Mouse (Mus musculus): Measurements from ENCODE around the gene Hist1h2bf. TPM values are rescaled to one million over a fixed set of nuclear protein-coding genes. Genes with fewer than 3 reads are reported as not detected.
"Not testable (repeated sequence)": the region's sequence is repeated elsewhere in the genome, so short reads cannot be mapped to it uniquely, and the experiment has no call there.

The Hist1h2bf gene
- polyA plus RNA-seq, 1 experiment from 2014 or later = 5.8 TPM

GRCm38 (mm10) chr13:23585029-23585441, 11.0 kb upstream of the Hist1h2bf start:
- Histone ChIP-seq H3K27me3 (ENCODE audit: poor library complexity, severe bottlenecking) (no peaks in the 10 kb centered on the region), H3K27ac (peak overlapping the region; percentile 94), H3K4me3 (peak overlapping the region; percentile 55), H3K9me3 (no peaks in the 10 kb centered on the region), H3K36me3 (replicated peaks) (no peaks in the 10 kb centered on the region), H3K4me1 (peaks cover 57% of the 10 kb centered on the region)
- under 1% methylated on average over 21 of the region's 21 CpGs for WGBS
- peak; percentile 78 for DNase-seq (ENCODE audit: extremely low spot score, low spot score)

- Histone ChIP-seq H3K36me3 (replicated peaks) (no peaks in the 10 kb centered on the region), H3K27me3 (ENCODE audit: poor library complexity, severe bottlenecking) (no peaks in the 10 kb centered on the region), H3K27ac (peak overlapping the region; percentile 94), H3K9me3 (no peaks in the 10 kb centered on the region), H3K4me3 (peak overlapping the region; percentile 55), H3K4me1 (peaks cover 57% of the 10 kb centered on the region)
- DNase-seq (ENCODE audit: extremely low spot score, low spot score) = peak; percentile 25
Measured at GRCm38 (mm10) chr13:23584331-23584730, 10.3 kb upstream of the Hist1h2bf start.

GRCm38 (mm10) chr13:23583387-23584068, 9.5 kb upstream of the Hist1h2bf start:
- Histone ChIP-seq H3K4me1 (peaks cover 57% of the 10 kb centered on the region), H3K36me3 (replicated peaks) (no peaks in the 10 kb centered on the region), H3K27me3 (ENCODE audit: poor library complexity, severe bottlenecking) (no peaks in the 10 kb centered on the region), H3K27ac (peak overlapping the region; percentile 94), H3K9me3 (no peaks in the 10 kb centered on the region), H3K4me3 (peak overlapping the region; percentile 61)
- peak; percentile 30 for DNase-seq (ENCODE audit: extremely low spot score, low spot score)

- no peaks in the 10 kb centered on the region for H3K36me3 ChIP-seq (replicated peaks)
- peak overlapping the region; percentile 94 for H3K27ac ChIP-seq
- peak; percentile 31 for DNase-seq (ENCODE audit: extremely low spot score, low spot score)
- no peaks in the 10 kb centered on the region for H3K27me3 ChIP-seq (ENCODE audit: poor library complexity, severe bottlenecking)
- 6% methylated on average over 6 of the region's 6 CpGs for WGBS
- peaks cover 58% of the 10 kb centered on the region for H3K4me1 ChIP-seq
- peak overlapping the region; percentile 61 for H3K4me3 ChIP-seq
- no peaks in the 10 kb centered on the region for H3K9me3 ChIP-seq
Measured at GRCm38 (mm10) chr13:23582219-23583056, 8.4 kb upstream of the Hist1h2bf start.

GRCm38 (mm10) chr13:23581408-23582218, 7.6 kb upstream of the Hist1h2bf start, which contains the start of gene Hist1h4d:
Hist1h4d (plus strand) TSS chr13:23581598.
- peaks cover 60% of the 10 kb centered on the region for H3K4me1 ChIP-seq
- peak; percentile 95 for DNase-seq (ENCODE audit: extremely low spot score, low spot score)
- H3K27me3 ChIP-seq (ENCODE audit: poor library complexity, severe bottlenecking) = no peaks in the 10 kb centered on the region
- no peaks in the 10 kb centered on the region for H3K9me3 ChIP-seq
- H3K27ac ChIP-seq = peak within 1 kb of the TSS; percentile 94
- peak within 1 kb of the TSS; percentile 61 for H3K4me3 ChIP-seq
- under 1% methylated on average over 43 of the region's 43 CpGs for WGBS
- H3K36me3 ChIP-seq (replicated peaks) = no peaks in the 10 kb centered on the region

GRCm38 (mm10) chr13:23577835-23578234, 3.8 kb upstream of the Hist1h2bf start:
- WGBS = 88% methylated on average over 1 of the region's 1 CpGs
- H3K27ac ChIP-seq = peak overlapping the region; percentile 95
- no peak overlapping the region for H3K4me3 ChIP-seq
- H3K9me3 ChIP-seq = no peaks in the 10 kb centered on the region
- no peak for DNase-seq (ENCODE audit: extremely low spot score, low spot score)
- H3K4me1 ChIP-seq = peaks cover 47% of the 10 kb centered on the region
- no peaks in the 10 kb centered on the region for H3K36me3 ChIP-seq (replicated peaks)
- H3K27me3 ChIP-seq (ENCODE audit: poor library complexity, severe bottlenecking) = no peaks in the 10 kb centered on the region

GRCm38 (mm10) chr13:23576906-23577639, 3.1 kb upstream of the Hist1h2bf start:
- H3K4me1 ChIP-seq = peaks cover 46% of the 10 kb centered on the region
- peak; percentile 30 for DNase-seq (ENCODE audit: extremely low spot score, low spot score)
- WGBS = 56% methylated on average over 6 of the region's 6 CpGs

GRCm38 (mm10) chr13:23576351-23576881, 2.4 kb upstream of the Hist1h2bf start:
- Histone ChIP-seq H3K36me3 (replicated peaks) (no peaks in the 10 kb centered on the region), H3K27me3 (ENCODE audit: poor library complexity, severe bottlenecking) (no peaks in the 10 kb centered on the region), H3K4me3 (peak overlapping the region; percentile 62), H3K27ac (peak overlapping the region; percentile 95), H3K9me3 (no peaks in the 10 kb centered on the region), H3K4me1 (peaks cover 42% of the 10 kb centered on the region)
- WGBS = 2% methylated on average over 7 of the region's 7 CpGs
- peak; percentile 62 for DNase-seq (ENCODE audit: extremely low spot score, low spot score)

More at GRCm38 (mm10) chr13:23576906-23577639, 3.1 kb upstream of the Hist1h2bf start:
- Histone ChIP-seq H3K36me3 (replicated peaks) (no peaks in the 10 kb centered on the region), H3K27ac (peak overlapping the region; percentile 95), H3K27me3 (ENCODE audit: poor library complexity, severe bottlenecking) (no peaks in the 10 kb centered on the region), H3K4me3 (peak overlapping the region; percentile 62), H3K9me3 (no peaks in the 10 kb centered on the region)

- Histone ChIP-seq H3K4me1 (peaks cover 39% of the 10 kb centered on the region), H3K27ac (peak overlapping the region; percentile 95), H3K4me3 (peak overlapping the region; percentile 62)
- peak; percentile 26 for DNase-seq (ENCODE audit: extremely low spot score, low spot score)
- WGBS = 0% methylated on average over 11 of the region's 40 CpGs
- not testable (repeated sequence) for H3K36me3 ChIP-seq (replicated peaks); H3K27me3 ChIP-seq (ENCODE audit: poor library complexity, severe bottlenecking); H3K9me3 ChIP-seq
Measured at GRCm38 (mm10) chr13:23575864-23576313, 1.9 kb upstream of the Hist1h2bf start.

- WGBS = under 1% methylated on average over 18 of the region's 18 CpGs
- DNase-seq (ENCODE audit: extremely low spot score, low spot score) = peak; percentile 57
Measured at GRCm38 (mm10) chr13:23575271-23575851, 1.4 kb upstream of the Hist1h2bf start, which contains the start of gene Hist1h3d. Hist1h3d (plus strand) TSS chr13:23575763.

GRCm38 (mm10) chr13:23574546-23575170, 662 bp upstream of the Hist1h2bf start:
- H3K36me3 ChIP-seq (replicated peaks); H3K9me3 ChIP-seq; H3K27me3 ChIP-seq (ENCODE audit: poor library complexity, severe bottlenecking); DNase-seq (ENCODE audit: extremely low spot score, low spot score): not testable (repeated sequence)
- peak overlapping the region; percentile 62 for H3K4me3 ChIP-seq
- H3K4me1 ChIP-seq = peaks cover 38% of the 10 kb centered on the region
- H3K27ac ChIP-seq = peak overlapping the region; percentile 95
- under 1% methylated on average over 15 of the region's 39 CpGs for WGBS

More at GRCm38 (mm10) chr13:23575271-23575851, 1.4 kb upstream of the Hist1h2bf start, which contains the start of gene Hist1h3d:
- H3K27me3 ChIP-seq (ENCODE audit: poor library complexity, severe bottlenecking) = no peaks in the 10 kb centered on the region
- peak within 1 kb of the TSS; percentile 62 for H3K4me3 ChIP-seq
- no peaks in the 10 kb centered on the region for H3K36me3 ChIP-seq (replicated peaks)
- peaks cover 34% of the 10 kb centered on the region for H3K4me1 ChIP-seq
- peak within 1 kb of the TSS; percentile 95 for H3K27ac ChIP-seq
- no peaks in the 10 kb centered on the region for H3K9me3 ChIP-seq

Measured in forebrain, embryonic 10.5 days (tissue).